Mouse (Mus musculus) heart, embryonic 10.5 days (tissue): ENCODE measurements at regions not wholly inside any gene's neighbourhood (a gene's known extent, or its start where the extent isn't known, plus 50 kb on each side); places are given as distances from the start of the nearest gene placed in this dataset.

Experiments used
- DNase-seq: peaks from one replicate; pipeline ENCODE4 v3.0.0-alpha.2; 2017; ENCODE audit warnings: low spot score
- H3K27ac ChIP-seq: fragments of 300-500 bp; sonication (generic); 2 replicates; pipeline ENCODE4 v1.5.1; 2016; ENCODE audit warnings: mild to moderate bottlenecking
- H3K27me3 ChIP-seq: fragments of 300-500 bp; sonication (generic); 2 replicates; pipeline ENCODE4 v1.6.1; 2016; ENCODE audit warnings: mild to moderate bottlenecking; ENCODE audit not compliant: poor library complexity, insufficient read depth, severe bottlenecking
- H3K36me3 ChIP-seq: fragments of 300-500 bp; sonication (generic); 2 replicates; pipeline ENCODE4 v1.6.1; 2016; ENCODE audit warnings: mild to moderate bottlenecking, moderate library complexity
- H3K4me1 ChIP-seq: fragments of 300-500 bp; sonication (generic); 2 replicates; pipeline ENCODE4 v1.6.1; 2016; ENCODE audit warnings: mild to moderate bottlenecking
- H3K4me3 ChIP-seq: fragments of 300-500 bp; sonication (generic); 2 replicates; pipeline ENCODE4 v1.5.1; 2016; ENCODE audit warnings: mild to moderate bottlenecking, moderate library complexity
- H3K9me3 ChIP-seq: fragments of 300-500 bp; sonication (generic); 2 replicates; pipeline ENCODE4 v1.6.1; 2016; ENCODE audit warnings: mild to moderate bottlenecking, moderate library complexity
- WGBS: fragments of 180-500 bp; shearing (Covaris S2); methylation state at CpG from one replicate; pipeline ENCODE4 v1.1.7; 2016; 5-methylcytosine and 5-hydroxymethylcytosine counted together

DNA sequence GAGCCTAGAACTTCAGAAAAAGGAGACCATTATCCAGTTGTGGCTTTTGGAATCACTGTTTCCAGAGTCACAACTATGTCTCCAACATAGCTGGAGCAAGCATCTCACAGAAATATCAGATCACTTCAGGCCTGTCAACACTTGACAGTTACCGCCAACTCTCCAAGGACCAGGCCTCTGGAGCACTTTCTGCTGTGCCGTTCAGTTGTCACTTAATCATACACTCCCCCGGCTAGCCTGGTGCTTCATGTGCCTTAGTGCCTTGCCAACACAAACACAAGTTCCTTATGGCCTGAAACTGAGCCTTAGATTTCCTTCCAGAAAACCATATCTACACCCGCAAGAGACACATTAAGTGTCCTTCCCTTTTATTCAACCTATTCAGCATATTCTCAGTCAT, 421.8 kb downstream of the Meis1 start:
- Histone ChIP-seq H3K4me1 (peaks cover 13% of the 10 kb centered on the region), H3K27me3 (no peaks in the 10 kb centered on the region), H3K4me3 (no peak overlapping the region), H3K9me3 (no peaks in the 10 kb centered on the region), H3K36me3 (no peaks in the 10 kb centered on the region), H3K27ac (0 out of 2 replicates have a peak overlapping the region, but pooled peaks have one; percentile 36)
- WGBS = 34% methylated on average over 4 of the region's 4 CpGs
- peak; percentile 79 for DNase-seq

DNA sequence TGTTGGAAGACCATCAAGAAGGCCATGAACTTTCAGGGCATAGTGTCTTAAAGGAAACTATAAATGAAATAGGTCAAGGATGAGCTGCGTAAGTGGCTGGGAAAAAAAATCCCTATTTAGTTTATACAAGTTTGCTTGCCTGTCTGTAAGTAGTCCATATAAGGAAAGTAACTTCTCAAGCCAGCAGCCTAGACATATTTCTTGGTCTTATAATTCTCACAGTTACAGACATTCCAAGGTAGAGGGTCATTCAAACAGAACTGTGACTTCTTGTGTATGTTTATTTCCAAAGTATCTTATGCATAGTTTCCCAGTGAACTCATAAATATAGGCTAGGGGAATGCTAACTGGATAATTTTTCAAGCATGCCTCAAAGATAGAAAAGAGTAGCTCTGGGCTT, 428.3 kb downstream of the Meis1 start:
- Histone ChIP-seq H3K9me3 (no peaks in the 10 kb centered on the region), H3K4me1 (no peaks in the 10 kb centered on the region), H3K27me3 (no peaks in the 10 kb centered on the region), H3K27ac (no peak overlapping the region), H3K36me3 (no peaks in the 10 kb centered on the region), H3K4me3 (no peak overlapping the region)
- WGBS = 94% methylated on average over 1 of the region's 1 CpGs
- no peak for DNase-seq

DNA sequence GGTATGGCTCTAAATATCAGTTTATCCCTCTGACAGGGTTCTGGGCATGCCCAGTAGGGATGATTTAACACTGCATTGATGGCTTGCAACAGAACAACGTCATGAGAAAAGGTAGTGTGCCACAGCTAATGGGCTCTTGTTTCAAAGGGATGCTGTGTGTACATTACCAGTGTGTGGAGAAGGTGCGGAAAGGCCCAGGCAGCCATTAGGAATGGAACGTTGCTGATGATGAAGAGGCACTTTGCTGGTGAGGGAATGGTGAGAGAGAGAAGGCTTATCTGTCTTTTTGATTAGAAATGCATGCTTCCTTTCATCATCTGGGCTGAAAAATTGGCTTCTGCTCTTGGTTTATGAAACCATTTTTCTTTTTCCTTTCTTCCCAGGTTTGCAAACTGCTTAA, 432.3 kb downstream of the Meis1 start:
- no peaks in the 10 kb centered on the region for H3K27me3 ChIP-seq
- H3K9me3 ChIP-seq = no peaks in the 10 kb centered on the region
- H3K4me3 ChIP-seq = no peak overlapping the region
- H3K4me1 ChIP-seq = peaks cover 5% of the 10 kb centered on the region; the same call in 1 of the 2 replicates
- no peak for DNase-seq
- H3K36me3 ChIP-seq = no peaks in the 10 kb centered on the region
- WGBS = 43% methylated on average over 3 of the region's 3 CpGs
- no peak overlapping the region for H3K27ac ChIP-seq

DNA sequence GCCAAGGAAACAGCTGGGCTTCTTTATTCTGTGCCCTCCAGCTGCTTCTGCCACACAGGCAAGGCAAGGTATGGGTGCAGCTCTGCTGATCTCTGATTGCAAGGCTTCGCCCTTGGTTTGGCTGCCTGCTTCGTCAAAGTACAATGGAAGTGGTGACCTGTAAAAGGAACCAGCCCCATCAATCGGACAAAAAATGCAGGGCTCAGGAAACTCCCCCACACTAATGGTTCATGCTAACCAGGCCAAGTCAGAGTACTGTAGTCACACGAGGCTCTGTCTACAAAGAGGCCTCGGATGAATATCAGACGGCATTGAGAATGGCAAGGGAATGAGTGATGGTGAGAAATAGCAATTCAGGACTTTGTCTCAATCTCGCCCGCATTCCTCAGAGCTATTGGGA, 433.8 kb downstream of the Meis1 start:
- H3K27me3 ChIP-seq = no peaks in the 10 kb centered on the region
- 73% methylated on average over 8 of the region's 8 CpGs for WGBS
- no peak overlapping the region for H3K4me3 ChIP-seq
- no peaks in the 10 kb centered on the region for H3K36me3 ChIP-seq
- peaks cover 5% of the 10 kb centered on the region; the same call in 1 of the 2 replicates for H3K4me1 ChIP-seq
- H3K27ac ChIP-seq = no peak overlapping the region
- no peak for DNase-seq
- H3K9me3 ChIP-seq = no peaks in the 10 kb centered on the region

DNA sequence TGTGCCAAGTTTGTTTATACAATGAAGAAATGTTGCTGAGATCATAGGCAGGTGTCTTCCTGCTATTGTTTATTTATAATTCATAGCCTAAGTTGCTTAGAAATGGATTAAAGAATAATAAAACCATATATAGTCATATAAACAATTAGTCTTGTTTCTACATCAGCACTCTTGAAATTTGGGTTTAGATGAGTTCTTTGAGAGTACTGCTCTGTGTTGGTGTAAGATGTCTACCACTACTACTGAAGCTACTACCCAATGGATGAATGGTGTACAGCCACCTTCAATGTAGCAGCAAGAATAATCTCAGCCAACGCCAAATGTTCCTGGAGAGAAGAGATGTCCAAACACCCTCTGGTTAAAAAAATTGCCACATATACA, 436.0 kb downstream of the Meis1 start:
- H3K27ac ChIP-seq = no peak overlapping the region
- 72% methylated on average over 1 of the region's 1 CpGs for WGBS
- no peaks in the 10 kb centered on the region for H3K27me3 ChIP-seq
- DNase-seq = no peak
- no peaks in the 10 kb centered on the region for H3K36me3 ChIP-seq
- H3K9me3 ChIP-seq = no peaks in the 10 kb centered on the region
- H3K4me1 ChIP-seq = peaks cover 5% of the 10 kb centered on the region; the same call in 1 of the 2 replicates
- no peak overlapping the region for H3K4me3 ChIP-seq

DNA sequence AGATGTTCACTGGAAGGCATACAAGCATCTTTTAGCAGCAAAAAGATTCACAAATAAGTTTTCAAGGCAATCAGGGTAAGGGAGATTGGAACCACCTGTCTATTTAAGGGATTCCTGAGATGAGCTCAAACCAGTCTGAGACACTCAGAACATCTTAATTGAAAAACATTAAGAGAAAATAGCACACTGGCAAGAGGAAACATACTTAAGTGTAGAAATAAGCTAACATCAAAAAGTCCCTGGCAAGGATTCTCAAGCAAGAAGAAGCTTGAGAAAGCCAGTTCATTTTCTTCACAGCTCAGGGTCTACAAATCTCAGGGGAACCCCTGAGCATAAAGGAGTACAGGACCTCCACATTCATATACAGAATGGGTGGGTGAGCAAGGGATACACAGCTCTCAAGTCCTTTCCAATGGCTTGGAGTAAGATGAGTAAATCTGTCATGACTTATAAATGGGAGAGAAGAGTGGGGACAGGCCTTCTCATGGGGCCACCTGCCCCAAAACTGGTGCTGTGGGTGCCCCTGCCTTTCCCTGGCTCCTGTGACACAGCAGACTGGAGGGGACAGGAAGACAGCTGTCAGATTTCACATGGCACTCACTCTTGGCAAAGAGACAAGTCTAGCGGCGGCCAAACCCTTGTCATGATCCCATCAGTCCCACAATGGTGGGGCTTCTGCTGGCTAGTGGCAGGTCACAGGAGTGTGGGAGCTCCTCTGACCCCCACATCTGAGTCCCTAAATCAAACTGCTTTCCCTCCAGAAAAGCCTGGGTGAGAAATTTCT, 436.6 kb downstream of the Meis1 start:
- H3K9me3 ChIP-seq = no peaks in the 10 kb centered on the region
- no peaks in the 10 kb centered on the region for H3K27me3 ChIP-seq
- DNase-seq = no peak
- H3K4me3 ChIP-seq = no peak overlapping the region
- H3K36me3 ChIP-seq = no peaks in the 10 kb centered on the region
- no peak overlapping the region for H3K27ac ChIP-seq
- WGBS = 44% methylated on average over 2 of the region's 2 CpGs
- H3K4me1 ChIP-seq = peaks cover 5% of the 10 kb centered on the region; the same call in 1 of the 2 replicates

DNA sequence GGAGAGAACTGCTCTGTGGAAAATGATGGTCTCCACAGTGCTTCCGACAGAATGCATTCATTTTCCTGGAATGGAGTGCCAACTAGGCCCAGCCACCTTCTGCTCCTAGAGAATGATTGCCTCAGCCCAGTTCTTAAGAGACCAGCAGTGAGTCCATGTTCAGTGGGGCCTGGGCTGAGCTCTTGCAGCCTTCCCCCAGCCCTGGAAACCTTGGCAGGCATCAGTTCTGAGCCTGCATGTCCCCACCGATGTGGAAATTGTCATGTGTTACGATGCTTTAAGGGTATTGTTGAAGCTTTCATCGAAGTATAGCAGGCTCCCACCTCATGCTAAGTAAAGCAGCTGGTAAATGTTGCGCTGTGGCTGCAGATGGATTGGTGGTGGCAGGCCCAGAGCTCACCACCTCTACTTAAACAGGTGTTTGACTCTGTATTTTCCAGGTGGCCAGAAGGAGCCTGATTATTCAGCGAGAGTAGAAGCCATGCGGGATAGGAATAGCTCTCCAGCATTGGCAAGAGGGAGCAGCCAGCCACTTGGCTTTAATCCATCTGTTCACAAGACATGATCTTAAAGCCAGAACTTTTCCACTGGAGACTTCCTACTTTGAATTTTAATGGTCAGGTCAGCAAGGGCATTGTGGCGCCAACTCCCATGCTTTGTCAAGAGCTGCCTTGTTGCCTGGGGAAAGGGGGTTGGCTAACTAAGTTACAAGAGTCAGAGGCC, 437.5 kb downstream of the Meis1 start:
- H3K9me3 ChIP-seq = no peaks in the 10 kb centered on the region
- peaks cover 5% of the 10 kb centered on the region; the same call in 1 of the 2 replicates for H3K4me1 ChIP-seq
- H3K27me3 ChIP-seq = no peaks in the 10 kb centered on the region
- H3K27ac ChIP-seq = no peak overlapping the region
- H3K4me3 ChIP-seq = no peak overlapping the region
- WGBS = 82% methylated on average over 8 of the region's 8 CpGs
- no peak for DNase-seq
- no peaks in the 10 kb centered on the region for H3K36me3 ChIP-seq

DNA sequence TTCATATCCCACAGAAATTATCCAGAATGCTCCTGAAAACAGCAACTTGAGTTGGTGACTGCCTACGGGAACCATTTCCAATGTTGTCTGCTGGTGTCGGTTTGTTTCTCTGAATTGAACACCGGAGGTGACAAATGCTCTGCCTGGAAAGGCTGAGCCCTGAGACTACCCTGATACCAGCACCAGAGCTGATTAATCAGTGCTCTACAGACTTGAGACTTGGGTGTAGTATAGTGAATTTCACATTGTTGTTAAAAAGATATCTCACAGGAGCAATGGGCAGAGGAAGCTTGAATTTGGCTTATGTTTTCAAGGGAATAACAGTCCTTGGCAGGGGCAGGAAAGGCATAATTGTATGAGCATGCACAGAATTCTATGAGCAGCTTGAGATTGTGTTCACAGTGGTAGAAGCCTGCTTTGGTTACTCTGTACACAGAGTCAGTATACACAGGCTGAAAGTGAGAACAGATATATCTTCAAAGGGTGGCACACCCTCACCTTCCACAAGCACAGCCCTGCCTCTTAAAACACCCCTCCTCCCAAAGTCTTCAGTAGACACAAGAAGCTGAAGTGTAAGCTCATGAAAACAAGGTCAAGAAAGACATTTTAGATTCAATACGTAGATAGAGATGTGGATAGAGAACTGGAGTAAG, 447.1 kb downstream of the Meis1 start:
- Histone ChIP-seq H3K4me3 (no peak overlapping the region), H3K27ac (no peak overlapping the region), H3K9me3 (no peaks in the 10 kb centered on the region), H3K4me1 (no peaks in the 10 kb centered on the region), H3K27me3 (no peaks in the 10 kb centered on the region), H3K36me3 (no peaks in the 10 kb centered on the region)
- no peak for DNase-seq
- 79% methylated on average over 4 of the region's 4 CpGs for WGBS

DNA sequence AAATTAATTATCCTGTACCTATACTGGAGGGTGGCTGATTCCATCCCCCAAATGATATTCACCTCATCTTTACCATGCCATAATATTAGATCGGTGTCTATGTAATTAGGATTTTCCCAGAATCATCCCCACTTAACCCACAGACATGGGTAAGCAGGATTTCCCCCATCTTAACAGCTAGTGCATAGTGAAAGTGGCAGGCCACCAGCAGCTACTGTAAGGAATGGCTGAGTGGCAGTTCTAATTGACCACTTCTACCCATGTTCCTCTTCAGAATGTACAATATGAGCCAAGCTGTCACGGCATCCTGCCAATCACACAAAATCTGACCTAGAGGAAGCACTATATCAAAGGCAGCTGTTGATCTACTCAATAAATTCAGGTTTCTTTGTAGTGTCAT, 455.8 kb downstream of the Meis1 start:
- no peaks in the 10 kb centered on the region for H3K36me3 ChIP-seq
- H3K9me3 ChIP-seq = no peaks in the 10 kb centered on the region
- H3K27ac ChIP-seq = no peak overlapping the region
- no peak for DNase-seq
- WGBS = 92% methylated on average over 2 of the region's 2 CpGs
- H3K4me3 ChIP-seq = no peak overlapping the region
- no peaks in the 10 kb centered on the region for H3K4me1 ChIP-seq
- no peaks in the 10 kb centered on the region for H3K27me3 ChIP-seq

DNA sequence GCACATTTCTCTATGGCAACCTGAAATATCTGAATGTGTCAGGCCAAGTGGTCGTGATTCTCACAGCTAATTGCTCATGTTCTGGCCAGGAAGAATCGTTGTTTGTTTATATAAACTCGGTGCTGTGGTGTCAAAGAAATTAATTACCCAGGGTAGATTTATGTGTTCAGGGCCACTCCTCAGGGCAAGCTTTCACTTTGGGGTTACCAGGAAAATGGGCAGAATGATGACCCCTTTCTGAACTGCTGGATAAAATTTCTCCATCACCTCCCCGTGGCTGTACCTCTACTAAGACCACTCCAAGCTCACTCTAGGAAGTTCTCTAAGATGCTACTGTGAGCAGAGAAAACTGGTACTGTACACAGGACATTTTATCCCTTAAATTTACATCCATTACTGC, 460.1 kb downstream of the Meis1 start:
- Histone ChIP-seq H3K4me3 (no peak overlapping the region), H3K4me1 (no peaks in the 10 kb centered on the region), H3K36me3 (no peaks in the 10 kb centered on the region), H3K27ac (no peak overlapping the region), H3K9me3 (no peaks in the 10 kb centered on the region), H3K27me3 (no peaks in the 10 kb centered on the region)
- no peak for DNase-seq
- WGBS = 54% methylated on average over 4 of the region's 4 CpGs

DNA sequence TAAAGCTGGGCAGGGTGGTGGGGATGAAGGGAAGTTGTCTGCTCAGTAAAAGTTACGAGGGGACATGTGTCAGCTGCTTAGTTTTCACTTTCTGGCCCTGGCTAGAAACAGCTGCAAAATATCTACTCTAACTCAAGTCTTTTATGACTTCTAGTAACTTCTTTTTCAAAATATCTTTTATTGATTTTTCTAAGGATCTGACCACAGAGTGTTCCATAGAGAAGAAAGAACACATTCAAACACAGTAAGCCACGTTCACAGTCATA, 483.3 kb downstream of the Meis1 start:
- H3K4me1 ChIP-seq = no peaks in the 10 kb centered on the region
- H3K9me3 ChIP-seq = no peaks in the 10 kb centered on the region
- H3K4me3 ChIP-seq = no peak overlapping the region
- DNase-seq = no peak
- WGBS = 77% methylated on average over 2 of the region's 2 CpGs
- no peak overlapping the region for H3K27ac ChIP-seq
- H3K27me3 ChIP-seq = no peaks in the 10 kb centered on the region
- H3K36me3 ChIP-seq = no peaks in the 10 kb centered on the region

DNA sequence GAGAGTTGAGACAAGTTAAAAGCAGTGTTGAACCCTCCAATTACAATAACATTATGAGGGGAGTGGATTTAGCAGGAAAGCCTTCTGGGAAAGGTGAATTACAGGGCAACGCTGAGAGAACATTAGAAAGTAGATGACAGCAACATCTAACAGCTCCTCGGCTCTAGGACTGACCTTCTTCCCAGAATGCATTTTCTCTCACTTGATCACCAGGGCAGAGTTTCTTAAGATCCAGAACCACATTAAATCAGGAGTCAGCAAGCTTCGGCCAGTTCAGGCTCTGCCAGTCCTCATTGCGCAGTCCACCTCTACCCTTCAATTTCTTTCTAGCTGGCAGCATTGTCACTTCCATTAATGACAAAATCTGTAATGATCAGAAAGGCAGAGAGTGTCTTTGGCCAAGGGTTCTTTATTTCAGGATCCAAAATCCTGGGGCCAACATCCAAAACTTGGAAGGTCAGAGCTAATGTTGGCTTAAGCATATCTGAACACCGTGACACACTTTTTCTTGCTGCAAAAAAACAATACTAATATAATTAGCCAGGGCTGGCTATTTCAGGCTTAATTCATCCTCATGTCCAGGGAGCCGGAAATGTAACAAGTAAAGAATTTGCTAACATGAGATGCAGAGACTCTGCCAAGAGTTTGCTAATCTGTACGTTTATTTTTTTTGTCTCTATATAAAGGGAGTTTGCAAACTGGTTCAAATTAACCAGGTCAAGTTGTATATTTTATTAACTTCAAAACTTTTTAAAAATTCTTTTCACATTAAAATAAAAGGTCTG, 483.8 kb downstream of the Meis1 start:
- H3K9me3 ChIP-seq = no peaks in the 10 kb centered on the region
- no peak for DNase-seq
- H3K4me3 ChIP-seq = no peak overlapping the region
- no peaks in the 10 kb centered on the region for H3K36me3 ChIP-seq
- no peaks in the 10 kb centered on the region for H3K4me1 ChIP-seq
- no peak overlapping the region for H3K27ac ChIP-seq
- WGBS = 79% methylated on average over 7 of the region's 7 CpGs
- no peaks in the 10 kb centered on the region for H3K27me3 ChIP-seq
